Mouse (Mus musculus): ENCODE measurements around the gene Hephl1. TPM values are rescaled to one million over a fixed set of nuclear protein-coding genes. Genes with fewer than 3 reads are reported as not detected.
"Not testable (repeated sequence)": the region's sequence is repeated elsewhere in the genome, so short reads cannot be mapped to it uniquely, and the experiment has no call there.

Gene Hephl1
- polyA plus RNA-seq, 1 experiment from 2014 or later: not detected

GRCm38 (mm10) chr9:15114102-15114501 is 2.2 kb upstream of the Hephl1 start:
- Histone ChIP-seq H3K27me3 (ENCODE audit: control insufficient read depth, insufficient read depth, low read length) (no peaks in the 10 kb centered on the region), H3K4me2 (no peak overlapping the region), H3K4me1 (ENCODE audit: control insufficient read depth, insufficient read depth, low read length) (no peaks in the 10 kb centered on the region), H3K9me3 (replicated peaks; ENCODE audit: control insufficient read depth, low read length) (no peaks in the 10 kb centered on the region), H3K4me3 (ENCODE audit: low read depth, low read length) (no peak overlapping the region), H3K27ac (ENCODE audit: low read depth, low read length) (no peak overlapping the region), H3K36me3 (ENCODE audit: control insufficient read depth, insufficient read depth, low read length) (no peaks in the 10 kb centered on the region), H3K9ac (ENCODE audit: low read depth, low read length) (no peak overlapping the region)
- 74% methylated on average over 6 of the region's 6 CpGs for WGBS (ENCODE audit: insufficient replicate concordance)
- no peak for ATAC-seq (replicated peaks; ENCODE audit: insufficient number of reproducible peaks, low FRiP score, low TSS enrichment)

DNA sequence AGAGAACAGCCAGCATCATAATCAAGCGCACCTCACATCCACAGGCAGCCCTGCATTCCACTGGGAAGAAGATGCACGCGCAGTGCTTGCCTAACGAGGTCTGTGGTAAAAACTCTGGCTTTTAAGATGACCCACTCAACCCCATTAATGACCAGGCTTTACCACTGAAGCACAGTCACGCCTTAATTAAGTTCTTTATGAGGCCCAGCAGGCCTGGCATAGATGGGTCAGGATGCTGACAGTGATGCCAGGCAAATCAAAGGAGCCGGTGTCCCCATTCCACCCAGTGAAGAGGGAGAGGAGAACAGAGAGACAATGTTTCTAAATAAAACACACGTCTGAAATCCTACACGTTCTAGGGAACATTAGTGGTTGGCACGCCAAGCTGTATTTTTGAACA is 3.8 kb downstream of the Hephl1 start:
- H3K4me3 ChIP-seq (ENCODE audit: low read depth, low read length): no peak overlapping the region
- ATAC-seq (replicated peaks; ENCODE audit: insufficient number of reproducible peaks, low FRiP score, low TSS enrichment): no peak
- 79% methylated on average over 9 of the region's 9 CpGs for WGBS (ENCODE audit: insufficient replicate concordance)
- H3K9ac ChIP-seq (ENCODE audit: low read depth, low read length): no peak overlapping the region
- H3K9me3 ChIP-seq (replicated peaks; ENCODE audit: control insufficient read depth, low read length): no peaks in the 10 kb centered on the region
- H3K36me3 ChIP-seq (ENCODE audit: control insufficient read depth, insufficient read depth, low read length): no peaks in the 10 kb centered on the region
- no peak overlapping the region for H3K4me2 ChIP-seq
- no peaks in the 10 kb centered on the region for H3K27me3 ChIP-seq (ENCODE audit: control insufficient read depth, insufficient read depth, low read length)
- H3K4me1 ChIP-seq (ENCODE audit: control insufficient read depth, insufficient read depth, low read length): 0 out of 2 replicates have a peak, but pooled peaks cover 7% of the 10 kb centered on the region
- H3K27ac ChIP-seq (ENCODE audit: low read depth, low read length): no peak overlapping the region

DNA sequence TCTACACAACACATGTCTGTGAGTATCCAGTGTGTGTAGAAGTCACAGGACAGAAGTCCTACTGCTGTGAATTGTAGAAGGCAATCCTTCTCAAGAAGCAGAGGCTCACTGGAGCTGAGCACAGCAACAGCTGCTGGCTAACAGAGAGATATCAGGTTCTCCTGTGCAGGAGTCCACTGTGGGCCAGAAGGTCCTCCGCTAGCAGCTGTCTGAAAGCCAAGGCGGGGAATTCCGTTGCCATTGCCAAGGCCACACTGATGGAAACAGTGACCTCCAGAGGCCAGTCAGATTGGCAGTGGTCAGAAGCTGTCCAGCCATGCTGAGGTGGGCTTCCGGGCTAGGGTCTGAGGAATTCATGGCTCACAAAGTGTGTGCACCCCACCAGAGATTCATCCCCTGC is 6.8 kb downstream of the Hephl1 start:
- H3K27ac ChIP-seq (ENCODE audit: low read depth, low read length): no peak overlapping the region
- 46% methylated on average over 4 of the region's 4 CpGs for WGBS (ENCODE audit: insufficient replicate concordance)
- 0 out of 2 replicates have a peak, but pooled peaks cover 7% of the 10 kb centered on the region for H3K4me1 ChIP-seq (ENCODE audit: control insufficient read depth, insufficient read depth, low read length)
- no peak overlapping the region for H3K4me2 ChIP-seq
- H3K9ac ChIP-seq (ENCODE audit: low read depth, low read length): no peak overlapping the region
- H3K36me3 ChIP-seq (ENCODE audit: control insufficient read depth, insufficient read depth, low read length): no peaks in the 10 kb centered on the region
- no peaks in the 10 kb centered on the region for H3K9me3 ChIP-seq (replicated peaks; ENCODE audit: control insufficient read depth, low read length)
- ATAC-seq (replicated peaks; ENCODE audit: insufficient number of reproducible peaks, low FRiP score, low TSS enrichment): 0 out of 2 replicates have a peak, but pooled peaks have one; percentile 31
- no peak overlapping the region for H3K4me3 ChIP-seq (ENCODE audit: low read depth, low read length)
- no peaks in the 10 kb centered on the region for H3K27me3 ChIP-seq (ENCODE audit: control insufficient read depth, insufficient read depth, low read length)

DNA sequence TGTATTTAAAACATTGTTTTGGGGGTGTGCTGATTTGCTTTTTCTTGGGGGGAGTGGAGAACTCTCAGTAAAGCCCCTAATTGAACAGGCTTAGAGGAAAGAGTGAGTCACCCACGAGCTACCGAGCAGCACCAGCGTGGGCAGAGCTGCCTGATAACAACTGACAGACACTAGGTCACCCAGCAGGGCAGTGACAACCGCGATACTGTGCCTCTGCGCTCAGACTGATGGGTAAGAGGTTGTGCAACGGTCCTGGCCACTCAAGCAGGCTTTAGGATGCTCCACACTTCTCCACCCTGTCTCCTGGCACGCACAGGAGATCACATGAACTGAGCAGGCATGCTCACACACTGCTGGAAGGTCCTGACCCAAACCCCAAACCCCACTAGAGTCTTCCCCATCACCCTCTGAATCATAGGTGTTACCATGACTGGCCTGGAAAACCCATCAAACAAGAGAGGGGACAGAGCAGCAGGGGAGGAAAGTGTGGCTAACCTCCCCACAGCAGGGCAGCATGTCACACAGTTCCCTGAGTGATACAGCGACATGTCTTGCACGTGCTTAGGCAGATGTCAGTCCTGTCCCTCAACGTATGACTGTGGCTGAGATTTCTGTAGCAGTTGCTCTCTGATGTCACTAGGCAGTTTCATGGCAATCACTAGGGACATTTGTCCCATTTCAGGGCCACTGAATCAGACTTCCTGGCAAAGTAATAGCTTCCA is 8.2 kb downstream of the Hephl1 start:
- no peak overlapping the region for H3K4me3 ChIP-seq (ENCODE audit: low read depth, low read length)
- no peak overlapping the region for H3K9ac ChIP-seq (ENCODE audit: low read depth, low read length)
- H3K27me3 ChIP-seq (ENCODE audit: control insufficient read depth, insufficient read depth, low read length): no peaks in the 10 kb centered on the region
- ATAC-seq (replicated peaks; ENCODE audit: insufficient number of reproducible peaks, low FRiP score, low TSS enrichment): no peak
- H3K4me1 ChIP-seq (ENCODE audit: control insufficient read depth, insufficient read depth, low read length): 0 out of 2 replicates have a peak, but pooled peaks cover 7% of the 10 kb centered on the region
- no peaks in the 10 kb centered on the region for H3K9me3 ChIP-seq (replicated peaks; ENCODE audit: control insufficient read depth, low read length)
- H3K27ac ChIP-seq (ENCODE audit: low read depth, low read length): no peak overlapping the region
- H3K36me3 ChIP-seq (ENCODE audit: control insufficient read depth, insufficient read depth, low read length): no peaks in the 10 kb centered on the region
- WGBS (ENCODE audit: insufficient replicate concordance): 23% methylated on average over 11 of the region's 11 CpGs
- no peak overlapping the region for H3K4me2 ChIP-seq

DNA sequence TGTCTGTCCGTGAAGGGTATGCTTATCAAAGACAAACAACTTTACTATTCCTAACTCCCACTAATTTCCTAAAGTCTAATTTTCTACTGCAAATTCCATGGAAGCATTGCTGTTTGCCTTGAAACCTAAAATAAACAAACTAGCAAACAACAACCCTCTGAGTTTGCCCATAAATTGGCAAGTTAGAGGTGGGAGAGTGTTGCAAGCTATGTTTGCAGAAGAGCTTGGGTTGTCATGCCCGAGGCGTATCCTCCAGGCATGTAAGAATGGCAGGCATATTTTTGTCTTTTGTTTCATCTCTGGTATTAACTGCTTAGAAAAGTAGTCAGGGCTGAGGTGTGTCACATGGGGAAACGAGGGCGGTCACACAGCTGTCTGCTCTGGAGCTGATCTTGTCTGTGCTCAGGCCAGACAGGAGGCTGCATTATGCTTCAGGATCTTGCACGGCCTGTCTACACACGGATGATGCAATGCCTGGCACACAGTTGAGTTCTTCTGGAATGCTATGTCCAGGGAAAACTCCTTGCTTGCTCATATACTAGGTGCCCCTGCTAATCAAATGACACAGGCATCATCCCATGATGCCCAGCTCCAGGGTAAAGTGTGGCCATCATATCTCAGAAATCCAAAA is 10.3 kb downstream of the Hephl1 start:
- Histone ChIP-seq H3K4me3 (ENCODE audit: low read depth, low read length) (no peak overlapping the region), H3K36me3 (ENCODE audit: control insufficient read depth, insufficient read depth, low read length) (no peaks in the 10 kb centered on the region), H3K27ac (ENCODE audit: low read depth, low read length) (no peak overlapping the region), H3K4me2 (no peak overlapping the region), H3K4me1 (ENCODE audit: control insufficient read depth, insufficient read depth, low read length) (0 out of 2 replicates have a peak, but pooled peaks cover 7% of the 10 kb centered on the region), H3K9me3 (replicated peaks; ENCODE audit: control insufficient read depth, low read length) (no peaks in the 10 kb centered on the region), H3K27me3 (ENCODE audit: control insufficient read depth, insufficient read depth, low read length) (no peaks in the 10 kb centered on the region), H3K9ac (ENCODE audit: low read depth, low read length) (no peak overlapping the region)
- no peak for ATAC-seq (replicated peaks; ENCODE audit: insufficient number of reproducible peaks, low FRiP score, low TSS enrichment)
- WGBS (ENCODE audit: insufficient replicate concordance): 62% methylated on average over 7 of the region's 7 CpGs

DNA sequence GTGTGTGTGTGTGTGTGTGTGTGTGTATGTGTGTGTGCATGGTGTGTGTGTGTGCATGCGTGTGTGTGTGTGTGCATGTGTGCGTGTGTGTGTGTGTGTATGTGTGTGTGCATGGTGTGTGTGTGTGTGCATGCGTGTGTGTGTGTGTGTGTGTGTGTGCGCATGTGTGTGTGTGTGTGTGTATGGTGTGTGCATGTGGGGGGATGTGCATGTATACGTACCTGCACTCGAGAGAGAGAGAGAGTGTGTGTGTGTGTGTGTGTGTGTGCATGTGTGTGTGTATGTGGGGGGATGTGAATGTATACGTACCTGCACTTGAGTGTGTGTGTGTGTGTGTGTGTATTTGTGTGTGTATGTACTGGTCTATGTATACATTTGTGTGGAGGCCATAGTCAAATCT is 13.5 kb downstream of the Hephl1 start:
- H3K27me3 ChIP-seq (ENCODE audit: control insufficient read depth, insufficient read depth, low read length); H3K4me2 ChIP-seq; H3K27ac ChIP-seq (ENCODE audit: low read depth, low read length); H3K4me3 ChIP-seq (ENCODE audit: low read depth, low read length); H3K36me3 ChIP-seq (ENCODE audit: control insufficient read depth, insufficient read depth, low read length); H3K9me3 ChIP-seq (replicated peaks; ENCODE audit: control insufficient read depth, low read length); H3K4me1 ChIP-seq (ENCODE audit: control insufficient read depth, insufficient read depth, low read length); ATAC-seq (replicated peaks; ENCODE audit: insufficient number of reproducible peaks, low FRiP score, low TSS enrichment); H3K9ac ChIP-seq (ENCODE audit: low read depth, low read length): not testable (repeated sequence)
- WGBS (ENCODE audit: insufficient replicate concordance): 81% methylated on average over 7 of the region's 7 CpGs

- H3K27me3 ChIP-seq (ENCODE audit: control insufficient read depth, insufficient read depth, low read length): no peaks in the 10 kb centered on the region
- H3K36me3 ChIP-seq (ENCODE audit: control insufficient read depth, insufficient read depth, low read length): no peaks in the 10 kb centered on the region
- no peak overlapping the region for H3K9ac ChIP-seq (ENCODE audit: low read depth, low read length)
- WGBS (ENCODE audit: insufficient replicate concordance): 36% methylated on average over 2 of the region's 2 CpGs
- H3K9me3 ChIP-seq (replicated peaks; ENCODE audit: control insufficient read depth, low read length): no peaks in the 10 kb centered on the region
- H3K4me3 ChIP-seq (ENCODE audit: low read depth, low read length): no peak overlapping the region
- no peak overlapping the region for H3K27ac ChIP-seq (ENCODE audit: low read depth, low read length)
- no peak for ATAC-seq (replicated peaks; ENCODE audit: insufficient number of reproducible peaks, low FRiP score, low TSS enrichment)
- H3K4me1 ChIP-seq (ENCODE audit: control insufficient read depth, insufficient read depth, low read length): no peaks in the 10 kb centered on the region
- H3K4me2 ChIP-seq: no peak overlapping the region
Measured at GRCm38 (mm10) chr9:15097172-15097571, 14.7 kb downstream of the Hephl1 start.

DNA sequence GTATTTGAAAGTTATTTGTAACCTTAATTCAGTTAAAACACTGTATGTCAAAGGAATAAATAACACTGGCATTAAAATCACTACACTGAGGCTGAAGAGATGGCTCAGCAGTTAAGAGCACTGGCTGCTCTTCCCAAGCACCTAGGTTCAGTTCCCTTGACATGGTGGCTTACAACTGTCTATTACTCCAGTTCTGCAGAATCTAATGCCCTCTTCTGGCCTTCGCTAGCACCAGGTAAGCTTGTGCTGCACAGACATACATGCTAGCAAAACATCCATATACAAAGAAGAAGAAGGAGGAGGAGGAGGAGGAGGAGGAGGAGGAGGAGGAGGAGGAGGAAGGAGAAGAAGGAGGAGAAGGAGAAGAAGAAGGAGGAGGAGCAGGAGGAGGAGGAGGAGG is 15.7 kb downstream of the Hephl1 start:
- Histone ChIP-seq H3K27ac (ENCODE audit: low read depth, low read length) (no peak overlapping the region), H3K9ac (ENCODE audit: low read depth, low read length) (no peak overlapping the region), H3K4me3 (ENCODE audit: low read depth, low read length) (no peak overlapping the region), H3K4me2 (no peak overlapping the region), H3K4me1 (ENCODE audit: control insufficient read depth, insufficient read depth, low read length) (no peaks in the 10 kb centered on the region), H3K9me3 (replicated peaks; ENCODE audit: control insufficient read depth, low read length) (no peaks in the 10 kb centered on the region), H3K27me3 (ENCODE audit: control insufficient read depth, insufficient read depth, low read length) (no peaks in the 10 kb centered on the region), H3K36me3 (ENCODE audit: control insufficient read depth, insufficient read depth, low read length) (no peaks in the 10 kb centered on the region)
- WGBS (ENCODE audit: insufficient replicate concordance): 88% methylated on average over 1 of the region's 1 CpGs
- no peak for ATAC-seq (replicated peaks; ENCODE audit: insufficient number of reproducible peaks, low FRiP score, low TSS enrichment)

- Histone ChIP-seq H3K4me1 (ENCODE audit: control insufficient read depth, insufficient read depth, low read length) (no peaks in the 10 kb centered on the region), H3K36me3 (ENCODE audit: control insufficient read depth, insufficient read depth, low read length) (no peaks in the 10 kb centered on the region), H3K4me2 (no peak overlapping the region), H3K9me3 (replicated peaks; ENCODE audit: control insufficient read depth, low read length) (no peaks in the 10 kb centered on the region), H3K9ac (ENCODE audit: low read depth, low read length) (no peak overlapping the region), H3K27me3 (ENCODE audit: control insufficient read depth, insufficient read depth, low read length) (no peaks in the 10 kb centered on the region), H3K27ac (ENCODE audit: low read depth, low read length) (no peak overlapping the region), H3K4me3 (ENCODE audit: low read depth, low read length) (no peak overlapping the region)
- WGBS (ENCODE audit: insufficient replicate concordance): 50% methylated on average over 3 of the region's 3 CpGs
- ATAC-seq (replicated peaks; ENCODE audit: insufficient number of reproducible peaks, low FRiP score, low TSS enrichment): no peak
Measured at GRCm38 (mm10) chr9:15095206-15095605, 16.7 kb downstream of the Hephl1 start.
